Mouse (Mus musculus): ENCODE measurements around the gene Gm4559.
"Not testable (repeated sequence)": the region's sequence is repeated elsewhere in the genome, so short reads cannot be mapped to it uniquely, and the experiment has no call there.

Gm4559 gene

GRCm38 (mm10) chr7:142279291-142279690 lies 5.1 kb upstream of the Gm4559 start:
- not testable (repeated sequence) for DNase-seq (ENCODE audit: low read depth, low spot score)

DNA sequence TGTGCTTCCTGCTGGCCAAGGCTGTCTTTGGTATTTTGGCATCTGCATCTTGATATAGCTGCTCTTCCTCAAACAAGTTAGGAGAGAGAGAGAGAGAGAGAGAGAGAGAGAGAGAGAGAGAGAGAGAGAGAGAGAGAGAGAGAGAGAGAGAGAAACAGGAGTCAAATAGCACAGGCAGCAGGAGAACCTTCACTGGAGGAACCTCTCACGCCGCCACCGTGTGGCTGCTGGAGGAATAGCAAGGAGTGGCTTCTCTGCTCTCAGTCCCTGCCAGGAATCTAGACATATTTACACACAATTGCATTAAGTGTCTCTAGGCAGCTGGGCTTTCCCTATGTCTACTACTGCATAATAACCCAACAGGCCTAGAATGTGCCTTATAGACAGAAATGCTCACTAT lies 4.0 kb upstream of the Gm4559 start:
- peak; percentile 72 for DNase-seq (ENCODE audit: low read depth, low spot score)

DNA sequence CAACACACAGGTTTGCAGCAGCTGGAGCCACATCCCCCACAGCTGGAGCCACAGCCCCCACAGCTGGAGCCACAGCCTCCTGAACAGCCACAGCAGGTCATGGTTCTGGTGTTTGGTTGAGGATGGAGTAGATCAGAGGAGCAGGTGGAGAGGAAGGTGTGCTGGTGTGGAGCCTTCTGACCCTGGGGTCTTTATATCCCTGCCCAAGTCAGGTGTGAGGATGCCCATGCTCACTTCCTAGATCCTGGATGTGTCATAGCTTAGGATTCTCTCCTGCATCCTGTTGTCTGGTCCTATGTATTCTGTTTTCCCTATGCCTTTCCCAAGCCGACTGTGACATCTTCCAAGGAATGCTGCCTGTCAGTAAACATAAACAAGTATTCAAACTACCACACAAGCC lies 15.9 kb downstream of the Gm4559 start, which contains the start of gene Gm2431:
Gene Gm2431, minus strand, starts transcription at position 101 of the 400 bp plus-strand sequence.
- not testable (repeated sequence) for DNase-seq (ENCODE audit: low read depth, low spot score)

GRCm38 (mm10) chr7:142255517-142255916 lies 18.6 kb downstream of the Gm4559 start:
- peak; percentile 27 for DNase-seq (ENCODE audit: low read depth, low spot score)

DNA sequence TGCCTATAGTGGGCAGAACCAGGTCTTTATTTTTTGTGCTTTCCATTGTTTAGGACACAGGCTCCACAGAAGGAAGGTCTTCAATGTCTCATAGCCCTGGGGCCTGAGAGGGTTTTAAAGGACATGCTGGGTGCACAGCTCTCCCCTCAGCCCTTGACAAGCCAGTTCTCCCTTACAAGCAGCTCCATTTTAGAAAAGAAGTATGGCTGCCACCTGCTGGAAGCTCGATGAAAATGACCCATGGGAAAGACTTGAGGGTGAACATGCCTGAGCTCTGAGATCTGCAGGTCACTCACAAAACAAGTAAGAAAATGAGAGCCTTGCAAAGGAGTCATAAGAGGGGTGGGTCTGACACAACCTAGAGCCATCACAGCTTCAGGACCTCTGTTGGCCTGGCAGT lies 24.3 kb downstream of the Gm4559 start:
- peak; percentile 16 for DNase-seq (ENCODE audit: low read depth, low spot score)

DNA sequence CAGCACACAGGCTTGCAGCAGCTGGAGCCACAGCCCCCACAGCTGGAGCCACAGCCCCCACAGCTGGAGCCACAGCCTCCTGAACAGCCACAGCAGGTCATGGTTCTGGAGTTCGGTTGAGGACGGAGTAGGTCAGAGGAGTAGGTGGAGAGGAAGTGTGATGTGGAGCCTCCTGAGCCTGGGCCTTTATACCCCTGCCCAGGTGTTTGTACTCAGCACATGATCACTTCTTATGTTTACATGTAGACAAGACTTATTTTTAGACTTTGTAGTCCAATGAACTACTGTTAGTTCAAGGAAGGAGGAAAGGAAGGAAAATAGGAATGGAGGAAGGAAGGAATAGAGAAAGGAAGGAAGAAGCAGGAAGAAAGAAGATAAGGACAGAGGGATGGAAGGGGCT lies 33.2 kb downstream of the Gm4559 start, which contains the start of gene Gm40460:
Gene Gm40460, minus strand, starts transcription at position 101 of the 400 bp plus-strand sequence.
- DNase-seq (ENCODE audit: low read depth, low spot score): no peak

DNA sequence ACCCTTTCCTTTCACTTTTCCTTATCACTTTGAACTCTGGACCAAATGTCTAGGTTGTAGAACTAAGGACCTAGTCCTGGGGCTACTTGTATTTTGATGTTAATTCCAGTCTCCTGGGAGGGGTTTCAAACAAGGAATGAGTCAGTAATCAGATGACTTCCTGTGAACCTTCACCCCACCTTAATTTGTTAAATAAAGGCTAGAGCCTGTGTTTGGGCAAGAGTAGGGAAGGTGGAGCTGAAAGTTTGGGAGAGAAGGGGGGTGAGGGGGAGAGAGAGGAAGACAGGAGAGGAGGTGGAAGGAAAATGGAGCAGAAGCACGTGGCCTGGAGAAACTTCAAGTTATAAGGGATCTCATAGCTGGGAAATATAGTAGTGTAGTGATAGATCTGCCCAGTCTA lies 42.6 kb downstream of the Gm4559 start:
- DNase-seq (ENCODE audit: low read depth, low spot score): no peak

- not testable (repeated sequence) for DNase-seq (ENCODE audit: low read depth, low spot score)
Observed at GRCm38 (mm10) chr7:142229871-142230270, 44.3 kb downstream of the Gm4559 start, which contains the start of gene Krtap5-5. Gene Krtap5-5 (minus strand): TSS chr7:142229971.

DNA sequence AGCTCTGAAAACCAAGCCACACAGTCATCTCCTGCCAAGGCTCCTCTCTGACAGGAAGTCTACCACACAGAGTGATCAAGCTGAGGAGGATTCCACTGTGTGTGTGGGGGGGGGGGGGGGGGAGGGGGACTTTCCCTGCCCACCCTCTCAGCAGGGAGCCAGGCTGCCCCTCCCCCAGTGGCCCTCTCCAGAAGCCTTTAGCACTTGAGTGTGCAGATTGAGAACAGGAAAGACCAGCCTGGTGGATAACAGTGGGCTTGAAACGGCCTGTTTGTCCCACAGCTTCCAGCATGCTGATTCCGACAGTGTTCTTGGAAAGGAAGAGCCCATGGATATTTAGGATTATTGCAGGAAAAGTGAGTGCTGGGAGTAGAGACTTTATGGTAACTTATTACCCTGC lies 49.6 kb downstream of the Gm4559 start:
- DNase-seq (ENCODE audit: low read depth, low spot score): no peak

All from CD4-positive, CD25-positive, alpha-beta regulatory T cell, adult 2 months (primary cell).